Mouse (Mus musculus): ENCODE measurements at regions not wholly inside any gene's neighbourhood (a gene's known extent, or its start where the extent isn't known, plus 50 kb on each side); places are given as distances from the start of the nearest gene placed in this dataset.

DNA sequence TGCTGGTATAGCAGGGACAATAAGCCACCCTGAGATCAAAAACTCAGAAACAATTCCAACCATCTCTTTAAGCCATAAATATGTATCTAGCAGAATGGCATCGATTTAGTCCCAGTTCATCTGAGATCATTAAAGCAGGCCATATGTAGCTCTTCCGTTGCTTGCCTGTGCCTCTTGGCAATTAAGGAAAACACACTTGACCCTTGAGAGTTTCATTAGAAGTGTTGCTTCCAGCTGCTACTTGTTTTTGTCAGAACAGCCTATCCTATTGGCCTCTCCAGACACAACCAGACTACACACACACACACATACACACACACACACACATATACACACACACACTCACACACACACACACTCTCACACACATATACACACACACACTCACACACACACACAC lies 71.5 kb upstream of the Actbl2 start:
- no peak for DNase-seq

DNA sequence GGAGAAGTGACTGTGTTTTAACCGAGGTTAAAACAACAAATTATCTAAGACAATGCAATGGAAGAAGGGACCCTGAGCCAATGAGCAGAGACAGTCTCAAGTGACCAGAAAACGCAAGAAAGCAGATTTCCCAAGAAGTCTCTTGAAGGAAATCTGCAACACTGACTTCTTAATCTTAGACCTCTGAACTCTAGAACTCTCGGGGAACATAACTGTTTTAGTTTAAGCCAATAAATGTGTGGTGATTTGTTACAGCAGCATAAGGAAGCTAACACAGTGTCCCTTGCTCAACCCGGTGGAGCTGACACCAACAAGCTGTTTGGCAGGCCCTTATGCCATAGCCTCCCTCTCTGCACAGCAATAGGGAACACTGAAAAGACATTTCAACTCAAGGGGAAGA lies 69.0 kb upstream of the Actbl2 start:
- DNase-seq: no peak

- DNase-seq: no peak
Measured at GRCm38 (mm10) chr13:111186833-111187232, 68.0 kb upstream of the Actbl2 start.

DNA sequence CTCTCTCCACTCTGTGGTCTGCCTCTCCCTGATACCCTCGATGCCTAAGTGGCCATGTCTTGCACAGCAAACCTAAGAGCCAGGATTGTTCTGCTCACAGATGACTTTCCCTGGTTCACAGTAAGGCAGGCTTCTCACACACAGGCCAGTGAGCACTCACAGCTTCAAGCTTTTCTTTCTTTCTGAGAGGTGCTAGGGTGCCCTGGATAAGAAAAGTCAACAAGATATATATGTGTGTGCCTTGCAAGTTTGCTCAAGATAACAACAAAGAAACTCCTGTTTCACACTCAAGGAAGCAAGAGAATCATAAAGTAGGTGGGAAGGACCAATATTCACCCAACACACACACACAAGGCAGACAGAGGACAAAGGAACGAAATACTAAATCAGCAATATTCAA lies 60.9 kb upstream of the Actbl2 start:
- DNase-seq: no peak

DNA sequence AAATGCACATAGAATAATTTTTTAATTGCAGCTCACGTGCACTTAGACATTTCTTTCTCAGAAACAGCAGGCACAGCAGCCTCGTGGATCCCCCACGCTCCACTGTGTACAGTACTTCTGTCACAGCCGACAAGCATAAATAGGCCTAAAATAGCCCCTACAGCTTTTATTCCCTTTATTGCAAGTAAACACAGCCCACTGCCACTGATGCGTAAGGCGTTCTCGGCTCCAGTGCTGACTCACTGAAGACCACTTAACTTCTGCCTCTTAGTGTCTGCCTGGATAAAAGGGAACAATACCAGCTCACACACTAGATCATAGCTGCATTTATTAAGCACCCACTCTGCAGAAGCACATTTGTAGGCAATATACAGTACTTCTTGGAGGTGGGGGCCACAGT lies 60.5 kb upstream of the Actbl2 start:
- DNase-seq: no peak

DNA sequence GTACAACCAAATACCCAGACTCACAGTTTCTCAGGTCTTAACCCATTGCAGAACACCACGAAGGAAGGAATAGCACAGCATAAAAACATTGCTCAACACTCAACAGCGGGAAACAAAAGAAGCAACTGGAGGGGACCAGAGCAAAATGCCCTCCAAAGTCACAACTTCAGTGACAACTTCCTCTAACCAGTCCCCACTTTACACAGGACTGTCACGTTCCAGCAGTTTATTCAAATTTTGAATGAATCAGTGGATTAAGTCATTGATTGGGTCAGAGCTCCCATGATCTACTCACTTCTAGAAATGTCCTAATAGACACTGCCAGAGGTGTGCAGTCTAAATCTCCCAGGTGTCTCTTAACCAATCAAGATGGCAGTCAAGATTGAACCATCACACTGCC lies 53.3 kb upstream of the Actbl2 start:
- DNase-seq: no peak

DNA sequence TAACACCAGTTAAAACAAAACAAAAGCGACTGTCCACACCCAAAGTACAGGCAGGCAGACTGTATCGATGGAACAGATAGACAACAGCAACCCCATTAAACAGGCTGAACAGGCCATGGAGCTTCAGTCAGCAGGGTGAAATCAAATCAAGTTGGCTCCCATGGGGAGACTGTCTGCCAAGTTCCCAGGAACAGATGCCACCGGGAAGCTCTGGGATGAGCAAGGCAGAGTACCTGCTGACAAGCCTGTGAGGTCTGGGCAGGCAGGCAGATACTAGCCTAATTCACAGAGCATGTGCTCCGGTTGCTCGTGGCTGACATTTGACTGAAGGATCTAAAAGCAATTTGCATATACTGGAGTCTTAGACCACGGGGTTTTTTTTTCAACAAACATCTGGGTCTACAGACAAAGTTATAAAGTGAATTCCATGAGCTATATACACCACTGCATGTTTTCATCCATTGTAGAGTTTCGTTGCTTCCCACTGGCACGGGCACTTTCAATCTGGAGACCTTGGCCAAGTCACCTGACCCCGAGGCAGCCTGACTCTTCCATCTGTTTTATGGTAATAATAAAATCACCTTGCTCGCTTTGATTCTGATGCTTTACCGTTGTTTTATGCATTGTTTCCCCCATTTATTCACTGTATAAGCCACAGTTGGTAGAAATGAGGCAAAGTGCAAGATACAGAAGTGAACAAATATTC lies 50.1 kb upstream of the Actbl2 start:
- DNase-seq: no peak
